Mouse (Mus musculus) layer of hippocampus, adult 18-20 months (tissue): ENCODE results near the gene Tbc1d20. TPM values are rescaled to one million over a fixed set of nuclear protein-coding genes. Genes with fewer than 3 reads are reported as not detected.
"Not testable (repeated sequence)": the region's sequence is repeated elsewhere in the genome, so short reads cannot be mapped to it uniquely, and the experiment has no call there.

Source experiments
- DNase-seq, 2 experiments: peaks; one replicate each; pipeline ENCODE4 v3.0.0; 2022; ENCODE audit warnings: low spot score in 2 of 2
- total RNA-seq, 2 experiments: library from RNA; stranded (reverse); gene quantifications; 2 replicates each; pipeline ENCODE4 v1.2.3; 2021

Tbc1d20 gene
- total RNA-seq, 2 experiments from 2014 or later = 50.8 to 54.8 TPM

- DNase-seq = no peak
Observed at GRCm38 (mm10) chr2:152357254-152357653, 63.6 kb downstream of the Tbc1d20 start.

GRCm38 (mm10) chr2:152358977-152359376, 65.3 kb downstream of the Tbc1d20 start:
- DNase-seq = not testable (repeated sequence)

DNA sequence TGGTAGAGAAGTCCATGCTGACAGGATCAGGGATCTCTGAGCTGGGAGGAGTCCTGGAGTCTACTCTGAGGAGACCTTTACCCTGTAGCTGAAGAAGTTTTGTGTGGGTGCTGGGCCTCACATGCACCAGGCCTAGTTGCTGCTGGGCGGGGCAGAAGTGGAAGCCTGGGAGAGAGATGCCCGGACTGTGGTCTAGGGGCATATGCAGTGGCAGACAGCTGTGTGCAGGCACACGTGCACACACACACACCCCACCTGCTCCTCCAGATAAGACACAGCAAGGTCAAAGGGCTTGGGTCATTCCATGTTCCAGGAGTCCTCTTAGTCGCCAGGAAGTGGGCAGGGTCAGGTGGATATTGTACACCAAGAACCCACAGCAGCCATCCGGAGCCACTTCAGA, 66.0 kb downstream of the Tbc1d20 start:
- DNase-seq = no peak

- no peak for DNase-seq
Observed at GRCm38 (mm10) chr2:152360271-152360775, 66.7 kb downstream of the Tbc1d20 start.

- DNase-seq = no peak
Observed at GRCm38 (mm10) chr2:152361193-152361592, 67.6 kb downstream of the Tbc1d20 start.

Other genes starting within 250 kb of the Tbc1d20 start
- 10 to 100 TPM; 23.6 to 24.2 TPM for gene Scrt2, start 212.3 kb upstream of the Tbc1d20 start, total RNA-seq
- 10 to 100 TPM; 74.1 to 84.4 TPM for gene Srxn1, start 188.3 kb upstream of the Tbc1d20 start, total RNA-seq
- gene Tcf15, start 150.3 kb upstream of the Tbc1d20 start, total RNA-seq = 1 to 10 TPM; 2.9 to 3.1 TPM
- gene Csnk2a1, start 67.0 kb upstream of the Tbc1d20 start, total RNA-seq = 10 to 100 TPM; 92.6 to 95.5 TPM
- gene Rbck1, start 38.8 kb downstream of the Tbc1d20 start, total RNA-seq = 100 to 1,000 TPM; 100 to 110 TPM
- gene Trib3, start 50.2 kb downstream of the Tbc1d20 start, total RNA-seq = under 1 TPM in 1 of 2 experiments, not detected in 1; 0.69 TPM
- 100 to 1,000 TPM in 1 of 2 experiments, 10 to 100 TPM in 1; 95.7 to 106 TPM for gene Nrsn2, start 82.8 kb downstream of the Tbc1d20 start, total RNA-seq
- 10 to 100 TPM; 15.0 to 15.6 TPM for gene Sox12, start 104.2 kb downstream of the Tbc1d20 start, total RNA-seq
- 10 to 100 TPM; 10.2 to 10.6 TPM for gene Zcchc3, start 121.2 kb downstream of the Tbc1d20 start, total RNA-seq
- gene 6820408C15Rik, start 121.8 kb downstream of the Tbc1d20 start, total RNA-seq = 1 to 10 TPM; 1.7 to 2.3 TPM
- gene Defb23, start 170.8 kb downstream of the Tbc1d20 start, total RNA-seq = not detected
- gene Defb20, start 183.2 kb downstream of the Tbc1d20 start, total RNA-seq = not detected
- not detected for gene Defb22, start 196.3 kb downstream of the Tbc1d20 start, total RNA-seq
- not detected for gene Defb26, start 217.9 kb downstream of the Tbc1d20 start, total RNA-seq
- not detected for gene Defb28, start 224.4 kb downstream of the Tbc1d20 start, total RNA-seq
- gene Defb29, start 246.3 kb downstream of the Tbc1d20 start, total RNA-seq = not detected